Mouse (Mus musculus) bone marrow macrophage, adult 2 months (primary cell): Measurements from ENCODE around the gene Zfp747.

Experiments
- CTCF ChIP-seq: IDR thresholded peaks from 2 replicates; pipeline ENCODE4 v1.5.1; 2012; ENCODE audit warnings: low read depth, mild to moderate bottlenecking, low read length, moderate library complexity
- POLR2A ChIP-seq: IDR thresholded peaks from 2 replicates; pipeline ENCODE4 v1.6.1; 2012; ENCODE audit warnings: mild to moderate bottlenecking, low read depth, low read length, borderline replicate concordance

GRCm38 (mm10) chr7:127425291-127425690 is 49.4 kb upstream of the Zfp747 start:
- no peak for TF ChIP-seq CTCF
- TF ChIP-seq POLR2A: no peak
